Mouse (Mus musculus): ENCODE measurements around the gene Gm20388.

Gene Gm20388

GRCm38 (mm10) chr8:122151541-122151940, 2240.9 kb downstream of the Gm20388 start:
- DNase-seq (ENCODE audit: low spot score in 2 of 2), result no peak

- DNase-seq (ENCODE audit: low spot score in 2 of 2), result no peak
Observed at GRCm38 (mm10) chr8:122155082-122155643, 2244.5 kb downstream of the Gm20388 start.

GRCm38 (mm10) chr8:122155964-122156363, 2245.3 kb downstream of the Gm20388 start:
- DNase-seq (ENCODE audit: low spot score in 2 of 2), result no peak

- DNase-seq (ENCODE audit: low spot score in 2 of 2), result no peak
Observed at GRCm38 (mm10) chr8:122157689-122158088, 2247.0 kb downstream of the Gm20388 start.

- DNase-seq (ENCODE audit: low spot score in 2 of 2), result no peak
Observed at GRCm38 (mm10) chr8:122160165-122160564, 2249.5 kb downstream of the Gm20388 start.

- peak in 1 of 2 experiments; percentile 61 for DNase-seq (ENCODE audit: low spot score in 2 of 2)
Observed at GRCm38 (mm10) chr8:122162992-122163391, 2252.4 kb downstream of the Gm20388 start.

GRCm38 (mm10) chr8:122167204-122167860, 2256.7 kb downstream of the Gm20388 start:
- DNase-seq (ENCODE audit: low spot score in 2 of 2), result no peak

GRCm38 (mm10) chr8:122169446-122169845, 2258.8 kb downstream of the Gm20388 start:
- DNase-seq (ENCODE audit: low spot score in 2 of 2), result no peak

- DNase-seq (ENCODE audit: low spot score in 2 of 2), result no peak
Observed at GRCm38 (mm10) chr8:122171823-122172222, 2261.2 kb downstream of the Gm20388 start.

GRCm38 (mm10) chr8:122174133-122174930, 2263.7 kb downstream of the Gm20388 start:
- DNase-seq (ENCODE audit: low spot score in 2 of 2), result no peak

GRCm38 (mm10) chr8:122178392-122178890, 2267.8 kb downstream of the Gm20388 start:
- no peak for DNase-seq (ENCODE audit: low spot score in 2 of 2)

- DNase-seq (ENCODE audit: low spot score in 2 of 2), result no peak
Observed at GRCm38 (mm10) chr8:122179354-122179753, 2268.7 kb downstream of the Gm20388 start.

- no peak for DNase-seq (ENCODE audit: low spot score in 2 of 2)
Observed at GRCm38 (mm10) chr8:122180116-122180515, 2269.5 kb downstream of the Gm20388 start.

- DNase-seq (ENCODE audit: low spot score in 2 of 2), result no peak
Observed at GRCm38 (mm10) chr8:122181414-122181813, 2270.8 kb downstream of the Gm20388 start.

- DNase-seq (ENCODE audit: low spot score in 2 of 2), result no peak
Observed at GRCm38 (mm10) chr8:122181991-122182390, 2271.3 kb downstream of the Gm20388 start.

GRCm38 (mm10) chr8:122186363-122186974, 2275.8 kb downstream of the Gm20388 start:
- no peak for DNase-seq (ENCODE audit: low spot score in 2 of 2)

- DNase-seq (ENCODE audit: low spot score in 2 of 2), result no peak
Observed at GRCm38 (mm10) chr8:122187271-122187670, 2276.6 kb downstream of the Gm20388 start.

- DNase-seq (ENCODE audit: low spot score in 2 of 2), result peak; percentile 24 to 39
Observed at GRCm38 (mm10) chr8:122190349-122191053, 2279.9 kb downstream of the Gm20388 start.

- no peak for DNase-seq (ENCODE audit: low spot score in 2 of 2)
Observed at GRCm38 (mm10) chr8:122191054-122191376, 2280.4 kb downstream of the Gm20388 start.

GRCm38 (mm10) chr8:122192771-122193170, 2282.1 kb downstream of the Gm20388 start:
- DNase-seq (ENCODE audit: low spot score in 2 of 2), result no peak

GRCm38 (mm10) chr8:122193521-122193920, 2282.9 kb downstream of the Gm20388 start:
- no peak for DNase-seq (ENCODE audit: low spot score in 2 of 2)

GRCm38 (mm10) chr8:122194396-122194795, 2283.8 kb downstream of the Gm20388 start:
- no peak for DNase-seq (ENCODE audit: low spot score in 2 of 2)
